Mouse (Mus musculus) neutrophil, adult 5-6 weeks (primary cell): ENCODE results near the gene Eif4g3. TPM values are rescaled to one million over a fixed set of nuclear protein-coding genes. Genes with fewer than 3 reads are reported as not detected.

Experiments used
- ATAC-seq: fragments of 151-379, 151-347 bp; 2 replicates; pipeline ENCODE4 v1.8.0; 2017; ENCODE audit warnings: mild to moderate bottlenecking, moderate TSS enrichment; ENCODE audit not compliant: insufficient number of reproducible peaks, poor library complexity, low FRiP score, severe bottlenecking; ENCODE audit errors: extremely low read depth
- total RNA-seq: library from RNA; stranded (forward); fragments of 200-1000 nt; gene quantifications from 2 replicates; pipeline ENCODE4 v1.2.3, GENCODE M21; 2017

The Eif4g3 gene
- total RNA-seq, 1 experiment from 2014 or later: 95.8 TPM

DNA sequence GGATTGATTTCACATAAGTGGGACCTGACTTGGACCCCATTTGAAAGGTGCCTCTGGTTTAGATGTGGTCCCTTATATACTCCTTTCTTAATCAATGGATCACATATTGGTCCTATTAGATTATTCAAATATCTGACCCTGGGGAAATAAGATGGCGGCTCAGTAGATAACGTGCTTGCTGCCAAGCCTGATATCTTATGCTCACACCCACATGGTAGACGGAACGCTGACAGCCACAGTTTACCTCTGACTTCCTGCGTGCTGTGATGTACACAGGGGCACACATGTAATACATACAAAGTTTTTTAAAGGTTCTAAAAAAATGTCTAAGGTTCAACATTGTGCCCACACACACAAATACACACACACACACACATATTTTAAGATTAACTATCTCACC, 86.4 kb downstream of the Eif4g3 start:
- no peak for ATAC-seq

DNA sequence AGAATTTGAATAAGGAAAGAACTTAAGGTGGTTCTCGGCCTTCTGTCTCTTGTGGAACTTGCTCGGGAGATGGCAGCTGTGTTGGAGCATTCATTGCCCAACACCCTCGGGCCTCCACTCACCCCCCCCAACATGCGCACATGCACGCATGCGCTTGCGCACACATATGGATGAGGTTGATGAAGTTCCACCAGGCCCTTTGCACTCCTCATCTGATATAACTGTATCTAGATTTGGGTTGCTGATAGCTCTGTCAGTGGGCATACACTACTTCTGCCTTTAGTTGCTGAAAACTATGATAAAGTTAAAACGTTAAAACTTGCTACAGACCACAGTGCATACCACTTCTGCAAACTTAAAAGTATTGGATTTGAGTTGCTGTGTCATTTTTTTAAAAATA, 89.6 kb downstream of the Eif4g3 start:
- no peak for ATAC-seq

DNA sequence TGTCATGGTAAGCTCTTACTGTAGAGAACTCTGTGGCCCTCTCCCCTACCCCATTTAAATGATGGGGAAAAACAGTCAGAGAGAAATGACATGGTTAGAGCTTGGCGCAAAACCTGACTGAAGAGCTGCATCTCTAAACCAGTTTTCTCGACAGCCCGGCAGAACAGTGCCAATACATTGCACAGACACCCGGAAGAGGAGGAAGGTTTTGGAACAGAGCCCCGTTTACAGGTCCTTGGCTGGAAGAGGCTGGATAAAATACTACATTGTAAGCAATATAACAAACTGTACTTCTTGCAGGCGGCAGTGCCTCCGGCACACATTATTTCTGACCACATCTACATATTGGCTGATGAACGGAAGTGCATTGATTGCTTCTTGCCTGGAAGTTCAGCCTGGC, 91.3 kb downstream of the Eif4g3 start:
- no peak for ATAC-seq

DNA sequence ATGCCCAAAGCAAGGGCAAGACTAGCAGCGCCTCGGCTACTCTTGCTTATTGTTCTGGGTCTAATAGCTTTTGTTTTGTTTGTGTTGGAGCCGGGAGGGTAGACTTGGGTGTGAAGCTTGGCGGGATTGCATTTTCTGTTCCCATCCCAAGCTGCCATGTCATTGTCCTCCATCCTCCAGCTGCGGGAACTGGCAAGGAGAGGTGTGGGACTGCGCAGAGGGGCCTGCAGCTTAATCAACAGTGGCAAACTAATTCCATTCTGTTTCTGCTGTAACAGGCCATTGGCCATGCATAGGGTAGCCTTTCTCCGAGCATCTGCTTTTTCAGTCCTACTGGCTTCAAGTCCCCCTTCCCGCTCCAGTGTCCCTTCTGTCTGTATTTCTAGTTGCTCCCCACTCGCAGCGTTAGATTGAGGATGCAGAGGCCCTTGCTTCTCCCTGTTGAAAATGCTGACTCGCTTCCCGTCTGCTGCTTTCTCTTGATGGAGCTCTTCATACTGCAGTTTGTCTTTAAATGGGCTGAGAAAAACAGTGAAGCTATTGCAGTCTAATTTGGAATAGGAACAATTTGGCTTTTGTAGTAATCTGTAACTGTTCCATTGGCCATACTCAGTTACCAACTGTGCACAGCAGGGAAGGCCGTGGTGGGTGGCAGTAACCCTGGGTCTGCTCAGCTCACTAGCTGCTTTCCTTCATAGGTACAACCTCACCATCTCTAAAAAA, 92.2 kb downstream of the Eif4g3 start:
- no peak for ATAC-seq

DNA sequence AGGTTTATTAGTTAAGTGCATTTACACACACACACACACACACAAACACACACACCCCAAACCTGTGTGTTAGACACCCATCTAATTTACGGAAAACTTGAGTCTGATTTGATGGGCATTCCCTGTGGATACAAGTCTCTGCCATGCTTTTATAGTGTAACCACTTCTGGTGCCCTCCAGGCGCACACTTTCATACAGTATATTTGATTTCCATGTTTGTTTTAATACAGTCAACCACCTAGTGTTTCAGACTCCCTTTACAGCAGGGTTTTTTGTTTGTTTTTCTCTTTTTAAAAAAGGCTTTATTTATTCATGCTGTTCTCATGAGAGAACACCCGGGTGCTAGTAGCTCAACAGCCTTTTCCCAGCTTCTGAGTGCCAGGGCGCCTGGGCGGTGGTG, 94.1 kb downstream of the Eif4g3 start:
- no peak for ATAC-seq

DNA sequence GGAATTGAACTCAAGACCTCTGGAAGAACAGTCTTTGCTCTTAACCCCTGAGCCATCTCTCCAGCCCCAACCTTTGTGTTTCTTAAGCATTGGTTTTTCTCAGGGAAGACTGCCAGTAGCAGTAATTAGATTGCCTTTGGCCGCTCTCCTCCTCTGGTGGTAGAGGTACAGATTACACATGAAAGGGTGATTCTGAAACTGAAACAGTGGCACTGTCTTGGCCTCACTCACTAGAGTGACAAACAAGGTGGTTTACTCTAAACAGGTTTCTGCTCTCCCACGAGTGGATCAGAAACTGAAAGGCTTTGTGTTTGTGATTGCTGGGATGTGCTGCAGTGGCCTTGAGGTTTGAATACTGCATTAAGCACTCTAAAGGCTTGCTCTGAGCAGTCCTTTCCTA, 96.7 kb downstream of the Eif4g3 start:
- ATAC-seq: no peak

DNA sequence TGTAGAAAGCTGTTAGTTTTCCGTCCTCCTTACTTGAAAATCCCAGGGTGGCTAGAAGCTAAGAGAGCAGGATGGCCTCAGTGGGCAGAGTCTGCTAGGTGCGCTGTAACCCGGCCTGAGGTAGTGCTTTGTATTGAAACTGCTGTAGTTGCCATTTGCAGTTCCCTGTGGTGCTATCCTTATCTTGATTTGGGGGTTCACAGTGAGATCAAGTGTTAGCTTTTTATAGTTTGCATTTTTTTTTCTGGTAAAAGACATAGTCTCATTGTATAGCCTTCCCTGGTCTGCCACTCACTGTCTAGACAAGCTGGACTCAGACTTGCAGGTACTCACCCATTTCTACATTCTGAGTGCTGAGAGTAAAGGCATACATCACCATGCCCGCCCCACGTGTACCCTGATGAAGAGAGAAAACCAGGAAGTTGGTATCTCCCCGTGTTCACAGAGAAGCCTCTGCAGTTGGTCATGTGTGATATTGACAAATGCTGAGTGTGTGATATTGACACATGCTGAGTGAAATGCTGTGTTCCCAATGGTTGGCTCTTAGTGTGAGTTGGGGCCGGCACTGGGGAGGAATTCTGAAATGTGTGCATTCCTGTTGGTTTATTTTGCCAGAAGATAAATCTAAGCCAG, 98.9 kb downstream of the Eif4g3 start:
- no peak for ATAC-seq

DNA sequence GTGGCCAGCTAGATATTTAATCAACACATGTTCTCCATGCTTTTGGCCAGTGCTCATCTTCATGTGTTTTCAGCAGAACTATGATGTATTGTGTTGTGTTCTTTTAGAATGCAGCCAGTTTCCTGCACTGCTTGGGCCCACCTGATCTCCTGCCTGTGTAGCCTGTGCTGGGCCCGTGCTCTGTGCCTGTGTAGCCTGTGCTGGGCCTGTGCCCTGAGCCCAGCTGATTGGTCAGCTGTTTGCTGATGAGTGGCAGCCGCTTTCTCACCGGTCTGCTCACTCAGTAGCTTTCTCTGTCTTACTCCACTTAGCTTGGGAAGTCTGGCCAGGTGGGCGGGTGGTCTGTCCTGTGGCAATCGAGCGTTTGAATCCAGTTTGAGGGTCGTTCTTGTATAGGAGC, 107.6 kb downstream of the Eif4g3 start:
- no peak for ATAC-seq

DNA sequence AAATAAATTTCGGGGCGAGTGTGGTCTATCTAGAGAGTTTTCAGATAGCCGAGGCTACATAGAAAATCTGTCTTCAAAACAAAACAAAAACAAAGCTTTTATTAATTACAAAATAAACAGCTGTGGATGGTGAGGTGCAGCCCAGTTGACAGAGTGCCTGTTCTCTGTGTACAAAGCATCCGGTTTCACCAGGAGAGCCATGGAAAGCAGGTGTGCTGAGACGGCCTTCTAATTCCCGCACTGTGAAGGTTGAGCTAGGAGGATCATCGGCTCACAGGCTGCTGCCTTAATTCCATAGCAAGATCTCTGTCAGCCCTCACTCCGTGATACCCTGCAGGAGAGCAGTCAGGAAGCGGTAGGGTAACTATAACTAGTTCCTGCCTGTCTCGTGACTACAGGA, 109.0 kb downstream of the Eif4g3 start:
- ATAC-seq: no peak

DNA sequence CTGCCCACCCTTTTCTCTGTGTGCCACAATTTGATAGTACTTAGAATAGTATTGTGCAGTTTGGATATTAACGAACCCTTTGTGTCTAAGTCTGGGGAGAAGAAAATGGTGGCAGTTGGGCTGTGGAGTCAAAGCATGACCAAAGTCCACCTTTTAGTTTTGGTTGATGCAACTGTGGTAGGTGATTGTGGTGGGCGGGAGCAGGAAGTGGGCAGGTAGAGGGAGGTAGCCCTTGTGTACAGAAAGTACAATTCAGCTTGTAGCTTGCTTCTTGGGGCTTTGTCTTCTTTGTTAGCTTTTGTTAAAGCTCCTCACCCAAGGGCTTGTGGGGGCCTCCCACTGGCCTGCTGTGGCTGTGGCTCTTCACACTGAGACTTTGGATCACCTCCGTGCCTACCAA, 109.6 kb downstream of the Eif4g3 start:
- ATAC-seq: no peak

DNA sequence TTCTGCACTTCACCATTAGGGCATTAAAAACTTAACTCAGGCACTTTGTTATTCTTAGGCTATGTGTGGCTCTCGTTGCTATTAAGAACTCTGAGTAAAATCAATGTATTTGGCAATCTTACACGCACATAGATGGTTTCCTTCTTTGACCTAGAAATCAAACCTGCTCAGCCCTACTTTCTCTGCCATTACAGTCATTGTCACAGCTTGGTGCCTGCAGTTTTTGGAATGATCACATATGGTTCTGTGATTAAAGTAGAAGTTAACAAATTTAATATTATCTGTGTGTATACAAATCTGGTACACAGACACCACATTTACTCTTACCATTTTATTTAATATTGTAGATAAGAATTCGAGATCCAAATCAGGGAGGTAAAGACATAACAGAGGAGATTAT, 112.1 kb downstream of the Eif4g3 start:
- ATAC-seq: no peak

DNA sequence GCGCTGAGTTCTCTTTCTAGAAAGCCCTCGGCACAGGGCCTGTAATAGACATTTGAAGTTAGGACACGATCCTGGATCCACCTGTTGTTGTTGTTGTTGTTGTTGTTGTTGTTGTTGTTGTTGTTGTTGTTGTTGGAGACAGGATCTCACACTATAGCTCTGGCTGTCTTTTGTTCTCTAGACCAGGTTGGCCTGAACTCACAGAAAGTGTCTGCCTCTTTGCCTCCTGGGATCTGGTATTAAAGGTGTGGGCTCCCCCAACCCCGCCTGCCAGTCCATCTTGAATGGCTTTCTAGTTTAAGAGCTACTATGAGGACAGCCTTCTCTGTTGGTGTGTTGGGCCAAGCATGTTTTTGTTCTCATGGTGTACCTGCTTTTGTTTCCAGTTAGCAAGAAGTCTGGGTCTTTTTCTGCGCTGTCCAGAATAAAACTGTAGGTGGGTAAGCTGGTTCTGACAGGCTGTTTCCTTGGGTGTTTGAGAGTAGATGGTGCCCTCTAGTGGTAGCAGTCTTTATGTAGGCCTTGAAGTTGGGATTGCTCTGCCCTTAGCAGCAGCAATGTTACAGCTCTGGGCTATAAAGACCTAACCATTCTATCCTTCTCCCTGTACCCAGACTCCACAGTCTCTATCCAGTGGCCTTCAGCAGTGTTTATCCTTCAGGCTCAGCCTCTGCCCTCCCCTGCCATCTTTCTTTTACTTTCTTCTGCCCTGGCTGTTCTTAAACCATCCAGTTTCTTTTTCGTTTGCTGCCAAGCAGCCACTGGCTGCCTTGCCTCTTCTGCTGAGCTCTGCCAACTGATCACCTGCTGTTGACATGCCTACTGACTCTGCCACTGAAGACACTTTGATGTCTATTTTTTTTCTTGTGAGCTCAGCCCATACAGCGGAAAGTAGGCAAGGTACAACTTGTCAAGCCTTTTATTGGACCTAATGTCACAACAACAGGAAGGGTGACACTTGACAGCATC, 114.9 kb downstream of the Eif4g3 start:
- ATAC-seq: no peak

DNA sequence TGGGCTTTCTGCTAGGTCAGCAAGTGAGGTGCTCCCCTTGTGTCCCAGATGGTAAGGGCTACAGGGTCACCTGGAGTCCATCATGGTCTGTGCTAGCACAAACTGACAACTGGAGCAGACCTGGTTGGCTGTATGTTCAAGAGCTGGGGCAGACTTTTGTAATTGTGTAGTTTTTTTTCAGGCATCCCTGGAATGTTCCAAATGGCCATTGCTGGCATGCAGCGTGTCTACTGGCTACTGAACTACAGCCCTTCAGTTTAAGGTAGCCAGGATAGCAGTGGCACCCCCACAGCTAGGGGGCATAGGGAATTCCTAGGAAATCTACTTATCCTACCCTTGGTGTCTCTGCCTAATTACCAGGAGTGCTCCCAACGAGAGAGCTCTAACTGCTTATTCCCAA, 115.7 kb downstream of the Eif4g3 start:
- ATAC-seq: no peak

DNA sequence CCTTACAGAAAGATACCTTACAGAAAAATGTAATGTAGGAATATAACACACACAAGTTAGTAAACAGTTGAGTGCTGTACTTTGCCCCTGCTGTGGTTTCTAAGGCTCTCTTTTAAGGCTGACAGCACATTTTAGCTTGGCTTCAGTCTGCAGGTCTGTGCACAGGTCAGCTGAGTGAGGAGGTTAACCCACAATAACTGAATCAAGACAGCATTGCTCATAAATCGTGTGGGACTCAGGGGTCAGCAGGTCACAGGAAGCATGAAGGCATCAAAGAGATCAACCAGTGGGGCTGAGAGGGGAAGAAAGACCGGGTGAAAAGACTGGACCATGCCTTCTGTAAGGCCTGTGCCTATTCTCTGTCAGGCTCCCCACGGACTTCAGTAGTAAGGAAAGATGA, 116.5 kb downstream of the Eif4g3 start:
- ATAC-seq: no peak

DNA sequence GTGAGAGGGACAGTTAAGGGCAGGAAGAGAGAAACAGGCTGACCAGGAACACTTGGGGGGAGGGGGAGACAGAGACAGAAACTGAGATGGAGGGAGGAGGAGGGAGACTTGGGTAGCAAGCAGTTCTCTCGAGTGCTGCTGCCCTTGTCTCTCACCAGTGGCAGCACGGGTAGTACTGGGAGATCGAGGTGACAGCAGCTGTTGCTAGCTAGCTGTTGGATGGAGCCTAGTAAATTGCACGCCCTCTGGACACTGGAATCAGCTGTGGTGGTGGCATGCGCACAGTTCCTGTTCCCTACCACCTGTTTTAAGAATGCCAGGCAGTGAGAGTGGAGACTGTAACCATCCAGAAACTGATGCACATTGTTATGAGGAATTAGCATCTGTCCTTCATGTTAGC, 119.0 kb downstream of the Eif4g3 start:
- ATAC-seq: no peak

DNA sequence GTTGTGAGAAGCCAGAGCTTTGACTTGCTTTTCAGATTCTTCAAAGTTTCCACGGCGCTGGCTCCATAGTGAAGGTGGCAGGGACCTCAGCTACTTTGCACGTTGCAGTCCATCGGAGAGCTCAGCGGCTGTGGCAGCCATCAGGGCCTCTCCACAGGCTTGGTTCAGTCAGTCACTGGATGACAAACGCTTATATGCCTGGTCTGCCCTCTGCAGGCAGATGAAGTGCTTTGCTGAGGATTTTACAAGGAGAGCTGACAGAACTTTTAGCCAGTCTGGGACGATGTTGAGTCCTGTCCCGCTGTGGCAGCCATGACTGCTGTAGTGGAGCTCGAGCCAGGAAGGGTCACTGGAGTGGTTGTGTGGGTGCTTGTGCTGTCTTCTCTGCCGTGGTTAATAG, 126.9 kb downstream of the Eif4g3 start:
- ATAC-seq: no peak

DNA sequence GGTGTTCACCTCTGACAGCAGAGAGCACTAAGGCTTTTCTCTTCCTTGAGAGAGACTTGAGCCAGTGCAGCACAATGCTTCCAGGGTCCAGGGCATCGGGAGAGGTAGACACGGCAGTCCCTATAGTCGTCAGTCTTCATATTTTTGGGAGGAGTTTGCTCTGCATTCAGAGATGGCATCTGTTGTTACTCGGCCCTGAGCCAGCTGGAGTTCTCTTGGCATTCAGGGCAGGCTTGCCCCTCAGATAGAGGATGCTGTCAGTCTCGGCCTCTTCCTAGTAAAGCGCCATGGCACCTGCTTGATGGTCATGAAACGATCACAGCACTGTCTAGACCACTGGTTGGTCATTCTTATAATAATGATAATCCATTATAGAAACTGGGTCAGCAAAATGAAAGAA, 131.2 kb downstream of the Eif4g3 start:
- no peak for ATAC-seq

DNA sequence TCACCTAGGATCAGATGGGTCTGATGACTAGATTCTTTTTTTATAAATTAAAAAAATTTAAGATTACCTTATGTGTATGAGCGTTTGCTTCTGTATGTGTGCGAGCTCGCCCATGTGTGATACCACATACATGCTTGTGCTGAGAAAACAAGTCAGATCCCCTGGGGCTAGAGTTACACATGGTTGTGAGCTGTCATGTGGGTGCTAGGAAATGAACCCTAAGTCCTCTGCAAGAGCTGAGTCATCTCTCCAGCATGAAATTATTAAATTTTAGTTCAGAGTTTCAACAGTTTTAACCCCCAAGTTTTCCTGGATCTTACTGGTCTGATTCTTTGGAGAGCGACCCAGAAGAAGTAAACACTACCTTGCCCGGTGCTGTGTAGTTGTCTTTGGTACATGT, 134.5 kb downstream of the Eif4g3 start:
- ATAC-seq: no peak

DNA sequence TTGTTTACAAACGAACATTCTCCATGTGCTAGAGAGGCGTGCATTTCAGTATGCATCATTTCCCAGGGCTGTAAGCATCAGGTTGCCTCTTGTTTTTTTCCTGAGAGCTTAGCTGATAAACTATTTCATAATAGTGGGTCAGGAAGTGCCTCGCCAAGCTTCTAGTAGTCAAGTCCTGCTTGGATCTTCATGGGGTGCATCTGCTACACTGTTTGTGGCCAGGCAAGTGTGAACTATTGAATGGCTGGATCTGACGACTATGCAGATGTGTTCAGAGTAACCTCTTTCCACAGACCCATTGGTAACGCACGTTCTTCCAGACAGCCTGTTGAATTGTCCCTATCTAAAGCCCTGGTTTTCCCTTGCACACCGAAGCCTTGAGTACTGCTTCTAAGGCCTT, 135.0 kb downstream of the Eif4g3 start:
- ATAC-seq: no peak

DNA sequence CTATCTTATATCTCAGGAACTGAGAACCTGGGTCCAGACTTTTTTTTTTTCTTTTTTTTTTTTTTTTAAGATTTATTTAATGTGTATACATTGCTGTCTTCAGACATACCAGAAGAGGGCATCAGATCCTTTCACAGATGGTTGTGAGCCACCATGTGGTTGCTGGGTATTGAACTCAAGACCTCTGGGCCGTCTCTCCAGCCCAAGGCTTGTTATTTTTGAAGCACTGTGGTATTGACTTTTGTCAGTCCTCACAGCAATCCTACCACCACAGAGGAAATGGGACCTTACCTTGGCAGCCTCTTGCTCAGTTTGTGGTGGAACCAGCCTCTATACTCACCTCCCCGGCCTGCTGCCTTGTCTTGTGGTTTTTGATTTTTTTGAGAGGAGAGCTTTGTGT, 137.3 kb downstream of the Eif4g3 start:
- no peak for ATAC-seq
